Mouse (Mus musculus) macrophage (primary cell): ENCODE data around the gene Neurl4. TPM values are rescaled to one million over a fixed set of nuclear protein-coding genes. Genes with fewer than 3 reads are reported as not detected.

Source experiments
- H3K27ac ChIP-seq: fragments of 350-480 bp; formaldehyde crosslinking; 2 replicates; pipeline ENCODE4 v1.9.0; 2021
- H3K36me3 ChIP-seq: fragments of 350-480 bp; formaldehyde crosslinking; 2 replicates; pipeline ENCODE4 v1.9.0; 2021; ENCODE audit errors: inconsistent target
- H3K4me3 ChIP-seq: fragments of 350-480 bp; formaldehyde crosslinking; 2 replicates; pipeline ENCODE4 v1.9.0; 2021; ENCODE audit errors: inconsistent target
- H3K79me2 ChIP-seq: fragments of 350-480 bp; formaldehyde crosslinking; 2 replicates; pipeline ENCODE4 v1.9.0; 2021; ENCODE audit errors: inconsistent target
- WGBS: methylation state at CpG from one replicate; pipeline ENCODE4 v1.1.7; 2026; ENCODE audit warnings: inconsistent platforms; ENCODE audit not compliant: missing documents; 5-methylcytosine and 5-hydroxymethylcytosine counted together
- polyA plus RNA-seq: library from polyadenylated mRNA; stranded (reverse); fragments of 250-400 nt; gene quantifications from 3 replicates; pipeline ENCODE4 v1.2.4, GENCODE M21; 2018; ENCODE audit warnings: inconsistent platforms

Gene Neurl4
- polyA plus RNA-seq, 1 experiment from 2014 or later, result 14.9 TPM

GRCm38 (mm10) chr11:69961841-69962240, 61.0 kb downstream of the Neurl4 start:
- H3K27ac ChIP-seq, result no peak overlapping the region
- H3K4me3 ChIP-seq, result no peak overlapping the region
- no peaks in the 10 kb centered on the region for H3K79me2 ChIP-seq
- no peaks in the 10 kb centered on the region for H3K36me3 ChIP-seq
- 4% methylated on average over 5 of the region's 5 CpGs for WGBS

Other genes starting within 250 kb of the Neurl4 start
- 0.46 TPM in 1 of 3 replicates, not detected in the others for gene Sox15, start 245.8 kb upstream of the Neurl4 start, polyA plus RNA-seq
- 81.7 to 90.9 TPM (median 89.2 TPM) in 3 replicates for gene Mpdu1, start 238.4 kb upstream of the Neurl4 start, polyA plus RNA-seq
- gene Cd68, start 234.9 kb upstream of the Neurl4 start, polyA plus RNA-seq, result 3,562 to 8,261 TPM (median 3,776 TPM) in 3 replicates
- 683 to 1,306 TPM (median 693 TPM) in 3 replicates for gene Eif4a1, start 228.6 kb upstream of the Neurl4 start, polyA plus RNA-seq
- 57.8 to 99.6 TPM (median 77.5 TPM) in 3 replicates for gene Senp3, start 219.0 kb upstream of the Neurl4 start, polyA plus RNA-seq
- gene Tnfsf13, start 215.3 kb upstream of the Neurl4 start, polyA plus RNA-seq, result 16.4 to 43.4 TPM (median 40.3 TPM) in 3 replicates
- gene Tnfsf12, start 205.2 kb upstream of the Neurl4 start, polyA plus RNA-seq, result 89.2 to 140 TPM (median 130 TPM) in 3 replicates
- 25.2 to 36.9 TPM (median 25.5 TPM) in 3 replicates for gene Tnfsfm13, start 205.0 kb upstream of the Neurl4 start, polyA plus RNA-seq
- 63.4 to 133 TPM (median 79.6 TPM) in 3 replicates for gene Polr2a, start 142.4 kb upstream of the Neurl4 start, polyA plus RNA-seq
- gene Slc35g3, start 139.1 kb upstream of the Neurl4 start, polyA plus RNA-seq, result not detected in 3 replicates
- gene Zbtb4, start 135.2 kb upstream of the Neurl4 start, polyA plus RNA-seq, result 11.6 to 17.8 TPM (median 12.0 TPM) in 3 replicates
- gene Chrnb1, start 105.1 kb upstream of the Neurl4 start, polyA plus RNA-seq, result not detected in 3 replicates
- gene Fgf11, start 99.2 kb upstream of the Neurl4 start, polyA plus RNA-seq, result 0.69 to 2.7 TPM (median 2.3 TPM) in 3 replicates
- gene Tmem102, start 95.4 kb upstream of the Neurl4 start, polyA plus RNA-seq, result not detected in 3 replicates
- gene Gm39566, start 85.8 kb upstream of the Neurl4 start, polyA plus RNA-seq, result not detected in 3 replicates
- not detected in 3 replicates for gene Spem2, start 82.6 kb upstream of the Neurl4 start, polyA plus RNA-seq
- gene Spem1, start 78.9 kb upstream of the Neurl4 start, polyA plus RNA-seq, result not detected in 3 replicates
- gene Nlgn2, start 63.3 kb upstream of the Neurl4 start, polyA plus RNA-seq, result 0.80 to 2.1 TPM (median 1.0 TPM) in 3 replicates
- gene Tmem256, start 62.6 kb upstream of the Neurl4 start, polyA plus RNA-seq, result 71.2 to 302 TPM (median 269 TPM) in 3 replicates
- 23.8 to 38.1 TPM (median 36.6 TPM) in 3 replicates for gene Plscr3, start 54.7 kb upstream of the Neurl4 start, polyA plus RNA-seq
- not detected in 3 replicates for gene Tnk1, start 42.3 kb upstream of the Neurl4 start, polyA plus RNA-seq
- not detected in 3 replicates for gene Tmem95, start 23.1 kb upstream of the Neurl4 start, polyA plus RNA-seq
- 4.3 to 5.6 TPM (median 5.5 TPM) in 3 replicates for gene Kctd11, start 19.7 kb upstream of the Neurl4 start, polyA plus RNA-seq
- gene Acap1, start 5.5 kb upstream of the Neurl4 start, polyA plus RNA-seq, result 0.54 to 0.68 TPM (median 0.62 TPM) in 3 replicates
- gene 2810408A11Rik, start 85 bp upstream of the Neurl4 start, polyA plus RNA-seq, result not detected in 3 replicates
- 48.3 to 74.1 TPM (median 49.3 TPM) in 3 replicates for gene Gps2, start 12.8 kb downstream of the Neurl4 start, polyA plus RNA-seq
- 339 to 874 TPM (median 348 TPM) in 3 replicates for gene Eif5a, start 20.9 kb downstream of the Neurl4 start, polyA plus RNA-seq
- gene Ybx2, start 34.7 kb downstream of the Neurl4 start, polyA plus RNA-seq, result not detected in 3 replicates
- gene Slc2a4, start 47.1 kb downstream of the Neurl4 start, polyA plus RNA-seq, result 0.13 to 0.50 TPM in 2 of 3 replicates, not detected in the other
- gene Cldn7, start 63.7 kb downstream of the Neurl4 start, polyA plus RNA-seq, result not detected in 3 replicates
- gene Ctdnep1, start 80.1 kb downstream of the Neurl4 start, polyA plus RNA-seq, result 102 to 235 TPM (median 115 TPM) in 3 replicates
- 29.9 to 51.5 TPM (median 43.1 TPM) in 3 replicates for gene Elp5, start 81.4 kb downstream of the Neurl4 start, polyA plus RNA-seq
- gene Gabarap, start 90.1 kb downstream of the Neurl4 start, polyA plus RNA-seq, result 791 to 1,264 TPM (median 1,032 TPM) in 3 replicates
- gene Phf23, start 94.7 kb downstream of the Neurl4 start, polyA plus RNA-seq, result 62.4 to 122 TPM (median 77.3 TPM) in 3 replicates
- gene Dvl2, start 99.5 kb downstream of the Neurl4 start, polyA plus RNA-seq, result 10.8 to 21.7 TPM (median 11.8 TPM) in 3 replicates
- 31.8 to 39.7 TPM (median 37.2 TPM) in 3 replicates for gene Acadvl, start 114.3 kb downstream of the Neurl4 start, polyA plus RNA-seq
- gene Dlg4, start 115.9 kb downstream of the Neurl4 start, polyA plus RNA-seq, result 4.4 to 6.6 TPM (median 4.6 TPM) in 3 replicates
- gene Asgr1, start 153.0 kb downstream of the Neurl4 start, polyA plus RNA-seq, result not detected in 3 replicates
- gene Asgr2, start 191.6 kb downstream of the Neurl4 start, polyA plus RNA-seq, result 1.5 to 3.4 TPM in 2 of 3 replicates, not detected in the other
- gene Mgl2, start 229.3 kb downstream of the Neurl4 start, polyA plus RNA-seq, result 1.6 to 5.1 TPM (median 3.1 TPM) in 3 replicates